ENCODE assay signal across 8 mouse cellular contexts in the genomic region with DNA sequence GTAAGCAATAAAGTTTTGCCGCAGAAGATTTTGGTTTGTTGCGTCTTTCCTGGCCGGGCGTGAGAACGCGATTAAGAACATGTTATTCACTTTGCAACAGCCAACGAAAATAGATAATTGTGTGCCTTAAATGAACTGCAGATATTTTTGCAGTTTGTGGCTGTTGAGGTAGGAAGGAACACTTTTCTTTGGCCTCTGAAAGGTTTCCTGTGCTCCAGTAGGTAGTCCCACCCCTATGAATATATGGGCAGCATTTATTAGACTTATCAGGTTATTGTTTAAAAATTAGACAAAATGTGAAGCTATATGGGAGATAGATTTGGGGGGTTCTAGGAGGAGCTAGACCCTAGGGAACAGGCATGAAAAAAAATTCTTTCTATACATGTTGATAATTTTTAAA.
DNase-seq lines count a peak whose midpoint lies in the region; ATAC-seq and TF ChIP-seq lines count a peak whose summit lies in the region.

No protein-coding gene starts in this region.

- no peaks in the 10 kb centered on the region for H3K79me2 ChIP-seq in macrophage (ENCODE audit: inconsistent target)

- no peaks in the 10 kb centered on the region for H3K27me3 ChIP-seq in heart, embryonic 16.5 days (ENCODE audit: control insufficient read depth, insufficient read depth, low read length)

- peak overlapping the region; percentile 65 for H3K27ac ChIP-seq in gastrocnemius, adult 2 months
- no peak overlapping the region for H3K27ac ChIP-seq in heart, embryonic 16.5 days (ENCODE audit: low read length)
- no peak overlapping the region for H3K27ac ChIP-seq in macrophage

- 39% methylated on average over 7 of the region's 7 CpGs for WGBS in heart, embryonic 16.5 days
- WGBS in macrophage (ENCODE audit: missing documents): 3% methylated on average over 6 of the region's 7 CpGs

- peak overlapping the region; percentile 66 for H3K4me3 ChIP-seq in gastrocnemius, adult 2 months
- peak overlapping the region; percentile 53 for H3K4me3 ChIP-seq in heart, embryonic 16.5 days (ENCODE audit: low read length)
- peak overlapping the region; percentile 42 for H3K4me3 ChIP-seq in macrophage (ENCODE audit: inconsistent target)

- H3K4me1 ChIP-seq in heart, embryonic 16.5 days (ENCODE audit: control insufficient read depth, insufficient read depth, low read length): no peaks in the 10 kb centered on the region

- intact Hi-C loops in gastrocnemius, adult 2 months (cut with DNase I): loop anchor here (2.0 to 10.0 kb wide), 3 partner anchors 168 to 1528 kb away; partner anchors contain the start of gene Klf6
- intact Hi-C loops in gastrocnemius, postnatal 14 days (cut with DNase I; ENCODE audit: low total_unique reads): no loop called here

- no peak for TF ChIP-seq CTCF in gastrocnemius, adult 2 months (IDR thresholded peaks at IDR 0.05)

- no peaks in the 10 kb centered on the region for H3K36me3 ChIP-seq in heart, embryonic 16.5 days (ENCODE audit: control insufficient read depth, insufficient read depth)
- no peaks in the 10 kb centered on the region for H3K36me3 ChIP-seq in macrophage (ENCODE audit: inconsistent target)

- peak overlapping the region; percentile 64 for H3K4me2 ChIP-seq in heart, embryonic 16.5 days (ENCODE audit: low read depth, low read length)

- peak overlapping the region; percentile 62 for H3K9ac ChIP-seq in heart, embryonic 16.5 days (ENCODE audit: low read length)

- ATAC-seq in heart, embryonic 16.5 days (replicated peaks; ENCODE audit: extremely low read depth, insufficient read depth, low FRiP score): no peak

- DNase-seq in gastrocnemius, adult 2 months: no peak
- no peak for DNase-seq in gastrocnemius, postnatal 14 days
- peak; percentile 31 for DNase-seq in CD4-positive, CD25-positive, alpha-beta regulatory T cell, adult 2 months (ENCODE audit: low read depth, low spot score)
- no peak for DNase-seq in ovary, adult 18-20 months (ENCODE audit: low spot score)
- DNase-seq in ovary, postnatal 10 days (ENCODE audit: low spot score): no peak
- DNase-seq in kidney, postnatal 10 days: no peak

- H3K9me3 ChIP-seq in heart, embryonic 16.5 days (replicated peaks; ENCODE audit: control insufficient read depth, low read length): no peaks in the 10 kb centered on the region
